In the genomic region with DNA sequence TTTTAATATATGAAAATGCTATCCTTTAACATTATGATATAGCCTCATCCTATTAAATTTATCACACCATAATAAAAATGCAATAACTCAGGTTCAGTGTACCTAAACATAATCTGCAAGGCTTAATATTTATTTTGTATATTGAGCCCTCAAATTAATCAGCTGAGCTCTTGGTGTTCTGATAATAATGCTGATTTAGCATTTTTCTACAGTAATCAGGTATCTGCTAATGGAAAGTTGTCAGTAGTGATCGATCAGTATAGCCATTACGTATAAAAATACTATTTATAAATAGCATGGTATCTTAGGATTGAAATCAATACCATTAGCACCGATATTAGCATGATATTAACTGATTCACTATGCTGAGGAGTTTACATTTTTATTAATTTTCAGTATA, we compare ENCODE assay signal across 36 mouse cellular contexts. TPM values are rescaled to one million over a fixed set of nuclear protein-coding genes. Genes with fewer than 3 reads are reported as not detected.
"Had no signal": no experiment of that assay in that cellular context is flagged by ENCODE, and none has a peak within 500 bp of the region (broad histone marks: within the 10 kb centered on the region; RNA-seq: fewer than 3 reads in every experiment).

No protein-coding gene starts in this region.

- DNase-seq: cerebellum, adult 9-11 months; cerebellum, postnatal 10 days; cerebellum, postnatal 14 days; cerebellum, postnatal 25 days; cerebellum, postnatal 36 days; embryo, embryonic 11 days; forebrain, postnatal 0 days; gastrocnemius, adult 2 months; gastrocnemius, postnatal 10 days; gastrocnemius, postnatal 14 days; gastrocnemius, postnatal 25 days; gastrocnemius, postnatal 36 days; heart, adult 11 months; heart, adult 18-20 months; heart, adult 2 months had no signal

- H3K9ac ChIP-seq: embryonic facial prominence, embryonic 12.5 days; embryonic facial prominence, embryonic 13.5 days; embryonic facial prominence, embryonic 15.5 days; forebrain, embryonic 12.5 days; forebrain, embryonic 13.5 days; forebrain, embryonic 15.5 days; forebrain, postnatal 0 days had no signal

- H3K27ac ChIP-seq: embryonic facial prominence, embryonic 10.5 days; embryonic facial prominence, embryonic 12.5 days; embryonic facial prominence, embryonic 13.5 days; embryonic facial prominence, embryonic 15.5 days; forebrain, embryonic 10.5 days; forebrain, embryonic 12.5 days; forebrain, embryonic 13.5 days; forebrain, embryonic 15.5 days; gastrocnemius, adult 2 months; heart, adult 2 months had no signal

- H3K4me1 ChIP-seq: embryonic facial prominence, embryonic 10.5 days; embryonic facial prominence, embryonic 12.5 days; embryonic facial prominence, embryonic 13.5 days; embryonic facial prominence, embryonic 15.5 days; forebrain, embryonic 10.5 days; forebrain, embryonic 12.5 days; forebrain, embryonic 13.5 days; forebrain, embryonic 15.5 days had no signal

- H3K4me3 ChIP-seq: embryonic facial prominence, embryonic 10.5 days; embryonic facial prominence, embryonic 12.5 days; embryonic facial prominence, embryonic 13.5 days; embryonic facial prominence, embryonic 15.5 days; erythroblast, embryonic 14.5 days; forebrain, embryonic 10.5 days; forebrain, embryonic 12.5 days; forebrain, embryonic 13.5 days; forebrain, embryonic 15.5 days; gastrocnemius, adult 2 months; heart, adult 2 months had no signal

- H3K27me3 ChIP-seq: embryonic facial prominence, embryonic 12.5 days; embryonic facial prominence, embryonic 13.5 days; embryonic facial prominence, embryonic 15.5 days; forebrain, embryonic 12.5 days; forebrain, embryonic 13.5 days; forebrain, embryonic 15.5 days had no signal

- H3K9me3 ChIP-seq: embryonic facial prominence, embryonic 10.5 days; embryonic facial prominence, embryonic 12.5 days; embryonic facial prominence, embryonic 13.5 days; embryonic facial prominence, embryonic 15.5 days; forebrain, embryonic 10.5 days; forebrain, embryonic 12.5 days; forebrain, embryonic 13.5 days; forebrain, embryonic 15.5 days had no signal

- H3K4me2 ChIP-seq: embryonic facial prominence, embryonic 12.5 days; embryonic facial prominence, embryonic 13.5 days; embryonic facial prominence, embryonic 15.5 days; forebrain, embryonic 12.5 days; forebrain, embryonic 13.5 days; forebrain, embryonic 15.5 days had no signal

- ATAC-seq: forebrain, embryonic 13.5 days; forebrain, embryonic 14.5 days; forebrain, embryonic 15.5 days; forebrain, embryonic 16.5 days; forebrain, postnatal 0 days had no signal

- H3K36me3 ChIP-seq: embryonic facial prominence, embryonic 10.5 days; embryonic facial prominence, embryonic 12.5 days; embryonic facial prominence, embryonic 13.5 days; embryonic facial prominence, embryonic 15.5 days; forebrain, embryonic 10.5 days; forebrain, embryonic 12.5 days; forebrain, embryonic 15.5 days had no signal

RNA-seq across cellular contexts. Expression of a gene that starts 20.0 kb away (rescaled TPM):
- total RNA-seq: common myeloid progenitor, adult 5-6 weeks; forebrain, postnatal 0 days; gastrocnemius, adult 18-20 months; gastrocnemius, adult 2 months; gastrocnemius, adult 8-10 months; gastrocnemius, postnatal 10 days; gastrocnemius, postnatal 14 days; gastrocnemius, postnatal 25 days; gastrocnemius, postnatal 36 days; granulocyte monocyte progenitor cell, adult 5-6 weeks; heart, adult 18-20 months; heart, adult 2 months; heart, adult 8-10 months had no signal
- polyA plus RNA-seq: cortical plate, adult 2 months; embryonic facial prominence, embryonic 10.5 days; embryonic facial prominence, embryonic 11.5 days; embryonic facial prominence, embryonic 12.5 days; embryonic facial prominence, embryonic 13.5 days; embryonic facial prominence, embryonic 14.5 days; erythroblast, embryonic 14.5 days; forebrain, embryonic 10.5 days; forebrain, embryonic 11.5 days; forebrain, embryonic 12.5 days; forebrain, embryonic 13.5 days; forebrain, embryonic 14.5 days; forebrain, embryonic 15.5 days; forebrain, embryonic 16.5 days; forebrain, postnatal 0 days; frontal cortex, adult 2 months; heart, adult 2 months had no signal
